In the genomic region with DNA sequence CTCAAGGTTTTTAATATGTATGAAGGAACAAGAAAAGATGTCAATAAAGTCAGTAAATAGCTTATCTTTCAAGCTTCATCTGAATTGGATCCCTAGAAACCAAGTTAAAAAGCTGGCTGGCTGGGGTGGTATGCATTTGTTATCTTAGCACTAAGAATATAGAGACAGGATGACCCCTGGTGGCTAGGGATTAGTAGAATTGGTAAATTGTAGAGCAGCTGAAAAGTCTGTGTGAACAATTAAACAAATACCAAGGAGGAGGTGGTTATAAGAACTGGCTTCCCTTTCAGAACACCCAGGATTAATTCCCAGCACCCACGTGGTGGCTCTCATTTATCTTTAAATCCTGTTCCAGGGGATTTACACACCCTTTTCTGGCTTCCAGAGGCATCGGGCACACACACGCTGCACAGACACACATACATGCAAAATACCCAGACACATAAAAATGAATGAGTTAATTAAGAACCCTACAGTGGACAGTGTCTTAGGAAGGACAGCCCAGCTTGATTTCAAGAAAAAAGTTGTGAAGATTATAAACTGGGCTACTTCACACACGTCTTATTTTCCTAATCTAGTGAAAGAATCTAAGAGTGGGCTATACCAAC, we compare ENCODE assay signal across 9 mouse cellular contexts.
DNase-seq lines count a peak whose midpoint lies in the region; ATAC-seq and TF ChIP-seq lines count a peak whose summit lies in the region.
"Had no signal": no experiment of that assay in that cellular context is flagged by ENCODE, and none has a peak within 500 bp of the region (broad histone marks: within the 10 kb centered on the region; RNA-seq: fewer than 3 reads in every experiment).

No protein-coding gene starts in this region.

- ATAC-seq in intestine, postnatal 0 days: no peak
- no peak for ATAC-seq in intestine, embryonic 16.5 days
- 0 out of 2 replicates have a peak, but pooled peaks have one; percentile 55 for ATAC-seq in forebrain, embryonic 15.5 days (replicated peaks)
- ATAC-seq in midbrain, postnatal 0 days (ENCODE audit: low FRiP score): peak; percentile 65; the same call in 1 of the 2 replicates

- WGBS in intestine, postnatal 0 days: 47% methylated on average over 4 of the region's 4 CpGs
- WGBS in intestine, embryonic 16.5 days: 49% methylated on average over 4 of the region's 4 CpGs
- 22% methylated on average over 4 of the region's 4 CpGs for WGBS in forebrain, embryonic 15.5 days
- whole genome bisulfite sequencing in midbrain, postnatal 0 days: 18% methylated on average over 4 of the region's 4 CpGs

- no peaks in the 10 kb centered on the region for H3K27me3 ChIP-seq in intestine, postnatal 0 days (replicated peaks; ENCODE audit: control insufficient read depth, insufficient read depth, low read length)
- H3K27me3 ChIP-seq in intestine, embryonic 16.5 days (replicated peaks; ENCODE audit: control insufficient read depth, insufficient read depth, low read length): no peaks in the 10 kb centered on the region
- no peaks in the 10 kb centered on the region for H3K27me3 ChIP-seq in forebrain, embryonic 15.5 days
- H3K27me3 ChIP-seq in midbrain, postnatal 0 days (ENCODE audit: insufficient read depth, low read length): no peaks in the 10 kb centered on the region
- H3K27me3 ChIP-seq: limb, embryonic 12.5 days had no signal

- intact Hi-C loops in heart, postnatal 25 days (cut with DNase I): loop anchor here (5.0 kb wide), 1 partner anchor 233 kb away; no protein-coding TSS in a partner anchor

- peak; percentile 12 for DNase-seq in R1 (ENCODE audit: low read depth, low spot score)
- DNase-seq in midbrain, postnatal 0 days (ENCODE audit: low spot score): peak; percentile 82
- DNase-seq in gastrocnemius, postnatal 25 days: no peak
- DNase-seq in heart, postnatal 25 days (ENCODE audit: low spot score): no peak
- DNase-seq in gastrocnemius, adult 8-10 months (ENCODE audit: low spot score in 2 of 2): no peak

- no peaks in the 10 kb centered on the region for H3K9me3 ChIP-seq in intestine, postnatal 0 days (ENCODE audit: control insufficient read depth)
- no peaks in the 10 kb centered on the region for H3K9me3 ChIP-seq in intestine, embryonic 16.5 days (ENCODE audit: control insufficient read depth, low read length)
- no peaks in the 10 kb centered on the region for H3K9me3 ChIP-seq in forebrain, embryonic 15.5 days
- H3K9me3 ChIP-seq in midbrain, postnatal 0 days (ENCODE audit: low read length): no peaks in the 10 kb centered on the region
- H3K9me3 ChIP-seq: limb, embryonic 12.5 days had no signal

- H3K4me3 ChIP-seq in intestine, postnatal 0 days (ENCODE audit: low read depth, low read length): no peak overlapping the region
- H3K4me3 ChIP-seq in intestine, embryonic 16.5 days (ENCODE audit: low read length): no peak overlapping the region
- H3K4me3 ChIP-seq in forebrain, embryonic 15.5 days: no peak overlapping the region
- H3K4me3 ChIP-seq in midbrain, postnatal 0 days (ENCODE audit: low read depth, low read length): no peak overlapping the region
- H3K4me3 ChIP-seq: limb, embryonic 12.5 days had no signal

- no peaks in the 10 kb centered on the region for H3K36me3 ChIP-seq in intestine, postnatal 0 days (ENCODE audit: control insufficient read depth, insufficient read depth)
- H3K36me3 ChIP-seq in intestine, embryonic 16.5 days (ENCODE audit: control insufficient read depth, insufficient read depth, low read length): no peaks in the 10 kb centered on the region
- no peaks in the 10 kb centered on the region for H3K36me3 ChIP-seq in forebrain, embryonic 15.5 days
- H3K36me3 ChIP-seq in midbrain, postnatal 0 days (ENCODE audit: insufficient read depth, low read length): no peaks in the 10 kb centered on the region
- H3K36me3 ChIP-seq: limb, embryonic 12.5 days had no signal

- H3K4me2 ChIP-seq in intestine, postnatal 0 days (replicated peaks; ENCODE audit: low read depth): no peak overlapping the region
- no peak overlapping the region for H3K4me2 ChIP-seq in intestine, embryonic 16.5 days (ENCODE audit: low read depth, low read length)
- no peak overlapping the region for H3K4me2 ChIP-seq in forebrain, embryonic 15.5 days (replicated peaks)
- H3K4me2 ChIP-seq in midbrain, postnatal 0 days (ENCODE audit: low read depth, low read length, poor library complexity, severe bottlenecking): no peak overlapping the region
- H3K4me2 ChIP-seq: limb, embryonic 12.5 days had no signal

- H3K9ac ChIP-seq in intestine, postnatal 0 days (ENCODE audit: low read depth, low read length): no peak overlapping the region
- H3K9ac ChIP-seq in intestine, embryonic 16.5 days (ENCODE audit: low read depth, low read length): no peak overlapping the region
- no peak overlapping the region for H3K9ac ChIP-seq in forebrain, embryonic 15.5 days (replicated peaks)
- no peak overlapping the region for H3K9ac ChIP-seq in midbrain, postnatal 0 days (replicated peaks; ENCODE audit: low read length, poor library complexity, severe bottlenecking)
- H3K9ac ChIP-seq: limb, embryonic 12.5 days had no signal

- TF ChIP-seq CTCF in intestine, postnatal 0 days (IDR thresholded peaks at IDR 0.05; ENCODE audit: low read depth): peak; percentile 44
- TF ChIP-seq CTCF in midbrain, postnatal 0 days (IDR thresholded peaks at IDR 0.05): peak; percentile 75

- H3K4me1 ChIP-seq in intestine, postnatal 0 days (replicated peaks; ENCODE audit: control insufficient read depth, insufficient read depth, low read length): no peaks in the 10 kb centered on the region
- no peaks in the 10 kb centered on the region for H3K4me1 ChIP-seq in intestine, embryonic 16.5 days (ENCODE audit: control insufficient read depth, insufficient read depth, low read length)
- no peaks in the 10 kb centered on the region for H3K4me1 ChIP-seq in forebrain, embryonic 15.5 days
- no peaks in the 10 kb centered on the region for H3K4me1 ChIP-seq in midbrain, postnatal 0 days (ENCODE audit: insufficient read depth, low read length)
- H3K4me1 ChIP-seq: limb, embryonic 12.5 days had no signal

- H3K27ac ChIP-seq in intestine, postnatal 0 days (ENCODE audit: low read depth, low read length): no peak overlapping the region
- H3K27ac ChIP-seq in intestine, embryonic 16.5 days (ENCODE audit: low read length): no peak overlapping the region
- no peak overlapping the region for H3K27ac ChIP-seq in forebrain, embryonic 15.5 days (replicated peaks)
- no peak overlapping the region for H3K27ac ChIP-seq in midbrain, postnatal 0 days (ENCODE audit: low read depth, low read length)
- H3K27ac ChIP-seq: limb, embryonic 12.5 days had no signal

Comparison
In these comparisons a context has a peak if more than half of its experiments do, and no peak if none do; other contexts are left out.
1. ATAC-seq: peak in forebrain, embryonic 15.5 days (single experiment) and midbrain, postnatal 0 days (single experiment); none in intestine, postnatal 0 days (single experiment) and intestine, embryonic 16.5 days (single experiment).
2. DNase-seq: peak in R1 (single experiment) and midbrain, postnatal 0 days (single experiment); none in gastrocnemius, postnatal 25 days (single experiment), heart, postnatal 25 days (single experiment) and gastrocnemius, adult 8-10 months (0 of 2).